Mouse (Mus musculus) heart, postnatal 0 days (tissue): ENCODE data around the gene Bend7. TPM values are rescaled to one million over a fixed set of nuclear protein-coding genes. Genes with fewer than 3 reads are reported as not detected.

Source experiments
- ATAC-seq: fragments of 200-750 bp; cut with Nextera tagmentation; 2 replicates; pipeline ENCODE4 v1.8.0; 2017; ENCODE audit warnings: low read depth, moderate number of reproducible peaks, moderate library complexity; ENCODE audit not compliant: insufficient read depth
- DNase-seq: peaks from one replicate; pipeline ENCODE4 v3.0.0-alpha.2; 2016; ENCODE audit warnings: low spot score
- H3K27ac ChIP-seq: fragments of 300-500 bp; sonication (generic); 2 replicates; pipeline ENCODE4 v1.5.1; 2014; ENCODE audit warnings: low read depth, mild to moderate bottlenecking
- H3K27me3 ChIP-seq: fragments of 300-500 bp; sonication (generic); 2 replicates; pipeline ENCODE4 v1.6.1; 2014; ENCODE audit warnings: low read length, mixed read lengths; ENCODE audit not compliant: control insufficient read depth, insufficient read depth
- H3K36me3 ChIP-seq: fragments of 300-500 bp; sonication (generic); replicated peaks from 2 replicates; pipeline ENCODE4 v1.6.1; 2014; ENCODE audit warnings: low read length, mixed read lengths; ENCODE audit not compliant: control insufficient read depth, insufficient read depth
- H3K4me1 ChIP-seq: fragments of 300-500 bp; sonication (generic); 2 replicates; pipeline ENCODE4 v1.6.1; 2014; ENCODE audit warnings: antibody characterized with exemption; ENCODE audit not compliant: control insufficient read depth, insufficient read depth
- H3K4me2 ChIP-seq: fragments of 300-500 bp; sonication (generic); 2 replicates; pipeline ENCODE4 v1.6.1; 2014; ENCODE audit warnings: low read depth, mild to moderate bottlenecking, low read length, moderate library complexity
- H3K4me3 ChIP-seq: fragments of 300-500 bp; sonication (generic); 2 replicates; pipeline ENCODE4 v1.5.1; 2014; ENCODE audit warnings: low read depth, low read length
- H3K9ac ChIP-seq: fragments of 300-500 bp; sonication (generic); replicated peaks from 2 replicates; pipeline ENCODE4 v1.6.1; 2014; ENCODE audit warnings: low read depth, low read length, mixed read lengths
- H3K9me3 ChIP-seq: fragments of 300-500 bp; sonication (generic); replicated peaks from 2 replicates; pipeline ENCODE4 v1.6.1; 2016; ENCODE audit warnings: low read length; ENCODE audit not compliant: control insufficient read depth
- CTCF ChIP-seq: IDR thresholded peaks from 2 replicates; pipeline ENCODE4 v1.5.1; 2016; ENCODE audit warnings: antibody characterized with exemption, control low read depth, low read depth
- EP300 ChIP-seq: IDR thresholded peaks from 2 replicates; pipeline ENCODE4 v1.6.1; 2016; ENCODE audit warnings: antibody characterized with exemption, low read depth
- WGBS: fragments of 180-500 bp; shearing (Covaris S2); extraction: QIAGEN DNeasy Blood & Tissue Kit; methylation state at CpG from one replicate; pipeline ENCODE4 v1.1.7; 2014; 5-methylcytosine and 5-hydroxymethylcytosine counted together
- polyA plus RNA-seq: library from polyadenylated mRNA; unstranded; fragments of >200 nt; fragmentation: Nextera tagmentation; extraction: Ambion mirVana; gene quantifications from 2 replicates; pipeline ENCODE4 v1.2.1, GENCODE M21; 2015
- total RNA-seq: library from RNA; depleted of rRNA; stranded (reverse); fragments of >200 nt; gene quantifications from 2 replicates; pipeline ENCODE4 v1.2.3, GENCODE M21; 2014; ENCODE audit warnings: low replicate concordance

Gene Bend7
- total and polyA plus RNA-seq, 2 experiments from 2014 or later = 2.0 to 2.6 TPM

GRCm38 (mm10) chr2:4736798-4737155 lies 19.1 kb downstream of the Bend7 start:
- Histone ChIP-seq H3K27ac (no peak overlapping the region), H3K4me1 (no peaks in the 10 kb centered on the region), H3K9ac (no peak overlapping the region), H3K27me3 (no peaks in the 10 kb centered on the region), H3K9me3 (no peaks in the 10 kb centered on the region), H3K4me2 (no peak overlapping the region), H3K36me3 (no peaks in the 10 kb centered on the region), H3K4me3 (no peak overlapping the region)
- ATAC-seq (no peak), DNase-seq (no peak)
- WGBS = 80% methylated on average over 4 of the region's 4 CpGs
- TF ChIP-seq CTCF = no peak
- TF ChIP-seq EP300 = no peak

DNA sequence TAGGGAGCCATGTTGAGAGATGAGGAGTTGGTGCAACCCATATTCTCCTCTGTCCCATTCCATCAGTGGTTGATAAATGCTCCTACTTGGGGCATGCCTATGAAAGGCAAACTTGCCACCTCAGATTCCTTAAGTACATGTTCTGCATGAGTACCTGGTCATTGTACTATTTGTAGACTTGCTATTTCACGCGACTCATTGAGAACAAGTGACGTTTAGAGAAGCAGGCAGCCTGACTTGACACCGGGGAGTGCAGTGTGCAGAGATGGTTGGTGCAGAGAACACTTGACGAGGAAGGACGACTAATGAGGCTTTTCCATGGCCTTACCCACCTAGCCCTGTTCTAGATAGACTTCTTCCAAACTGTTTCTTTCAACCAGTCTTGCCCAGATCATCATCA lies 34.3 kb downstream of the Bend7 start:
- no peak overlapping the region for H3K27ac ChIP-seq
- no peak for ATAC-seq
- TF ChIP-seq CTCF = no peak
- no peak for TF ChIP-seq EP300
- no peak overlapping the region for H3K4me2 ChIP-seq
- no peak for DNase-seq
- 85% methylated on average over 6 of the region's 6 CpGs for WGBS
- H3K4me3 ChIP-seq = no peak overlapping the region
- H3K9ac ChIP-seq = no peak overlapping the region
- no peaks in the 10 kb centered on the region for H3K9me3 ChIP-seq
- H3K27me3 ChIP-seq = no peaks in the 10 kb centered on the region
- H3K36me3 ChIP-seq = 0 out of 2 replicates have a peak, but pooled peaks cover 4% of the 10 kb centered on the region
- H3K4me1 ChIP-seq = no peaks in the 10 kb centered on the region

DNA sequence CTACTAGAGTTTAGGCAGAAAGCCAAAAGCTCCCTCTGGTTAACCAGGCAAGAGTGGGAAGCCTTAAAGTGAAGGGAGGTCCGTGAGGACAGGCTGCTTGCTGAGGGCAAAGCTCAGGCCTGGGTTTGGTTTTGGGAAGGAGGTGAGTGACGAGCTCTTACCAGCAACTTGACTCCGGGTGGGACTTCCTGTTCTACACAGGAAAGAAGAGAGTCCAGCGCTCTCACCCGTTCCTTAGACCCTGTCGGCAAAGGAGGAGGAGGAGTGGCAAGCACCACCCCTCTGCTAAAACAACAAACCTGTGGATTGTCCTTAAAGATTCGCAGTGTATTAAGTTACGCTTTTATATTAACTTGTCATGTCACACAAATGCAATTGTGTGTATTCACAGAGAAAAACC lies 38.1 kb downstream of the Bend7 start:
- Histone ChIP-seq H3K27me3 (no peaks in the 10 kb centered on the region), H3K4me3 (no peak overlapping the region), H3K9me3 (no peaks in the 10 kb centered on the region), H3K4me2 (no peak overlapping the region), H3K4me1 (no peaks in the 10 kb centered on the region), H3K27ac (no peak overlapping the region), H3K9ac (no peak overlapping the region), H3K36me3 (0 out of 2 replicates have a peak, but pooled peaks cover 4% of the 10 kb centered on the region)
- TF ChIP-seq EP300 (no peak), CTCF (no peak)
- DNase-seq = no peak
- no peak for ATAC-seq
- 67% methylated on average over 8 of the region's 8 CpGs for WGBS

DNA sequence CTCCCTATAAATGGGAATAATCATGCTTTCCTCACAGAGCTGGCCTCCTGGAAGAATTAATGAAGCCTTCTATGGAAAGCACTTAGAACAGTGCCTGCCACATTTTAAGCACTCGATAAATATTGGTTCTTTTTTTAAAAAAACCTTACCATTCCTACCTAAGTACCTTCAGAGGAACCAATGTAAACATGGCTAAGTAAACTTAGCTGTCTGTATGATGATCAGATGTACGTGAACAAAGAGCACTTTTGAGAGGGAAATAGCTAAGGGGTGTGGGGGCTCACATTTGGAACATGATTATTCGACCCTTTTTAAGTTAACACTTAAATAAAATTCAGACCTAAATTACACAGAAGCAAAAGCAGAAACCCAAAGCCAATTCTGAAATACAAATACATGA lies 39.6 kb downstream of the Bend7 start:
- WGBS = 80% methylated on average over 3 of the region's 3 CpGs
- no peak overlapping the region for H3K9ac ChIP-seq
- H3K36me3 ChIP-seq = 0 out of 2 replicates have a peak, but pooled peaks cover 4% of the 10 kb centered on the region
- no peaks in the 10 kb centered on the region for H3K27me3 ChIP-seq
- H3K4me1 ChIP-seq = no peaks in the 10 kb centered on the region
- no peaks in the 10 kb centered on the region for H3K9me3 ChIP-seq
- no peak overlapping the region for H3K27ac ChIP-seq
- TF ChIP-seq CTCF (no peak), EP300 (no peak)
- no peak overlapping the region for H3K4me3 ChIP-seq
- DNase-seq (no peak), ATAC-seq (no peak)
- no peak overlapping the region for H3K4me2 ChIP-seq

GRCm38 (mm10) chr2:4760741-4761140 lies 43.1 kb downstream of the Bend7 start:
- no peak overlapping the region for H3K27ac ChIP-seq
- no peak for TF ChIP-seq EP300
- no peak for TF ChIP-seq CTCF
- H3K9ac ChIP-seq = no peak overlapping the region
- H3K4me2 ChIP-seq = no peak overlapping the region
- WGBS = 77% methylated on average over 5 of the region's 5 CpGs
- no peaks in the 10 kb centered on the region for H3K36me3 ChIP-seq
- no peaks in the 10 kb centered on the region for H3K27me3 ChIP-seq
- no peak for DNase-seq
- H3K4me1 ChIP-seq = no peaks in the 10 kb centered on the region
- no peak for ATAC-seq
- H3K4me3 ChIP-seq = no peak overlapping the region
- H3K9me3 ChIP-seq = no peaks in the 10 kb centered on the region

- WGBS = 56% methylated on average over 5 of the region's 5 CpGs
- Histone ChIP-seq H3K4me3 (no peak overlapping the region), H3K27ac (no peak overlapping the region), H3K4me2 (no peak overlapping the region), H3K36me3 (no peaks in the 10 kb centered on the region), H3K9ac (no peak overlapping the region), H3K4me1 (no peaks in the 10 kb centered on the region), H3K9me3 (no peaks in the 10 kb centered on the region), H3K27me3 (no peaks in the 10 kb centered on the region)
- TF ChIP-seq EP300 (no peak), CTCF (no peak)
- no peak for DNase-seq
- ATAC-seq = no peak
Observed at GRCm38 (mm10) chr2:4761906-4762305, 44.3 kb downstream of the Bend7 start.
